Mouse (Mus musculus) myocyte (in vitro differentiated cells): ENCODE measurements around the gene Foxo3.

Source experiments
- CEBPB ChIP-seq: IDR thresholded peaks from 2 replicates; pipeline ENCODE4 v1.6.1; 2011; ENCODE audit warnings: mild to moderate bottlenecking, moderate library complexity; ENCODE audit not compliant: poor library complexity, insufficient read depth, severe bottlenecking
- E2F4 ChIP-seq: IDR thresholded peaks from one replicate; pipeline ENCODE4 v1.6.1; 2011; ENCODE audit warnings: mild to moderate bottlenecking, control low read depth, moderate library complexity; ENCODE audit not compliant: insufficient read depth
- MAX ChIP-seq: IDR thresholded peaks from one replicate; pipeline ENCODE4 v1.6.1; 2011; ENCODE audit warnings: low read depth, mild to moderate bottlenecking, control low read depth
- MYOG ChIP-seq, 3 experiments: IDR thresholded peaks; one replicate each; pipeline ENCODE4 v1.6.1; 2011; ENCODE audit warnings: control low read depth in 2 of 3, low read depth in 2 of 3, mild to moderate bottlenecking in 2 of 3; ENCODE audit not compliant: insufficient read length in 2 of 3, control insufficient read depth in 1 of 3, insufficient read depth in 1 of 3
- POLR2A ChIP-seq: IDR thresholded peaks from one replicate; pipeline ENCODE4 v1.6.1; 2011; ENCODE audit warnings: low read depth, mild to moderate bottlenecking, control low read depth, moderate library complexity; ENCODE audit not compliant: insufficient read length
- SRF ChIP-seq: IDR thresholded peaks from one replicate; pipeline ENCODE4 v1.6.1; 2011; ENCODE audit warnings: low read depth; ENCODE audit not compliant: control insufficient read depth, insufficient read length
- TCF12 ChIP-seq: IDR thresholded peaks from one replicate; pipeline ENCODE4 v1.6.1; 2011; ENCODE audit warnings: mild to moderate bottlenecking, control low read depth; ENCODE audit not compliant: poor library complexity, insufficient read depth, severe bottlenecking
- TCF3 ChIP-seq: IDR thresholded peaks from one replicate; pipeline ENCODE4 v1.6.1; 2011; ENCODE audit warnings: low read depth, control low read depth; ENCODE audit not compliant: insufficient read length
- USF1 ChIP-seq: IDR thresholded peaks from one replicate; pipeline ENCODE4 v1.6.1; 2011; ENCODE audit warnings: low read depth, mild to moderate bottlenecking, control low read depth, moderate library complexity

GRCm38 (mm10) chr10:42194784-42195183 lies 81.8 kb downstream of the Foxo3 start:
- no peak for TF ChIP-seq E2F4
- TF ChIP-seq CEBPB = no peak
- no peak for TF ChIP-seq USF1
- TF ChIP-seq MAX = no peak
- no peak for TF ChIP-seq POLR2A
- no peak for TF ChIP-seq MYOG (IDR thresholded peaks at IDR 0.05; ENCODE audit: control insufficient read depth in 1 of 3, insufficient read depth in 1 of 3, insufficient read length in 2 of 3, low read depth in 2 of 3)
- no peak for TF ChIP-seq SRF
- TF ChIP-seq TCF12 = no peak
- TF ChIP-seq TCF3 = no peak
